Mouse (Mus musculus) megakaryocyte, embryonic 14.5 days (primary cell): ENCODE measurements around the gene Tvp23a.

Source experiments
- FLI1 ChIP-seq: IDR thresholded peaks from 2 replicates; pipeline ENCODE4 v1.6.1; 2012; ENCODE audit warnings: low read length, inconsistent platforms, mixed read lengths
- GATA1 ChIP-seq: IDR thresholded peaks from 3 replicates; pipeline ENCODE4 v1.6.1; 2012; ENCODE audit warnings: mixed read lengths, low read length, inconsistent platforms, borderline replicate concordance

DNA sequence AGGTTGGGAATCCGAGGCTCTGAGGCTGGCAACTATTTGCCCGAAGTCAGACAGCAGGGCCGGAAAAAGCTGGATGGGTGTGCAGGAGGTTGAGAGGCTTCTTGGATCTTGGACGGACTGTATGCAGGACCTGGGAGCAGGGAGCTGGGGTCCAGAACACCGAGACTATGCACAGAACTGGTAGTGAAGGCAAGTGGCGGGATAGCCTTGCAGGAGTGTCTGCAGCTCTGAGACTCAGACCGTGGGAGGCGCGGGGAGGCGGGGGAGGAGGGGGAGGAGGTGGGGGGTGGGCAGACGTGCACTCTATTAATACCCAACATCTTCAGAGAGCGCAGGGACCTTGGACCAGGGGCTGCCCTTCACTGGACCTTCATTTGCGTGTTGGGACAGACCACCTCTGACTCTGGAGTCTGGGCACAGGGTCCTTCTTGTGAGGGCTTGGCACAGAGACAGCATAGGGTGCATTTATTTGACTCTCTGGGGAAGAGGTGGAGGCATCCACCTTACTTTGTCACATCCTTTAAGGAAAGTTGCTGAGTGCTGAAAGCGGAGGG lies 42.8 kb upstream of the Tvp23a start:
- TF ChIP-seq GATA1 (no peak), FLI1 (no peak)
